Mouse (Mus musculus): ENCODE measurements around the gene Sbds.
"Not testable (repeated sequence)": the region's sequence is repeated elsewhere in the genome, so short reads cannot be mapped to it uniquely, and the experiment has no call there.

Sbds gene

DNA sequence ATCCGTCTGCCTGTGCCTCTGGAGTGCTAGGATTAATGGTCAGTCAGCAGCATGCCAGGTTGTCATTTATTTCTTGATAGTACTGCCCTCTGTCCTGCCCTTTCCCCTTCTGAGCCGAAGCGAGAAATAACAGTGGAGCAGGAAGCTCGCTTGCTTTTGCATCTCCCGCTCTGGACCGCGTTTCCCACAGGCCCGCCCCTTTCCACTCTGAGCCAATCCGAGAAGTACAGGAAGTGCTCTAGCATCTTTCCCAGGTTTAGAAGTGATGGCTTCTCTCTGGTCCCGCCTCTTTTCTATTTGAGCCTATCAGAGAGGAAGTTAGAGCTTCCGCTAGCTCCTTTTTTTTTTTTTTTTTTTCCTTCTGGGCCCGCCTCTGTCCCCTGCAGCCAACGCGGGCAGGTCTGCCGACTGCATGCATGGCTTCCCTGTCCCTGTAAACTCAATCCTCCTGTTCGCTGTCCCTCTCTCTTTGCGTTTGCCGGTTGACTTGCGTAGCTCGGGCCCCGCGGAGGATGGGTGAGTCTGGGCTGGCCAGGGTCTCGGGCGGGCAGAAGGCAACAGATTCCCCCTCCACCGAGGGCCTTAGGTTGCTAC, 1.4 kb upstream of the Sbds start:
- peak; percentile 91 for DNase-seq (ENCODE audit: low spot score in 2 of 2)

- DNase-seq (ENCODE audit: low spot score in 2 of 2): not testable (repeated sequence)
Measured at GRCm38 (mm10) chr5:130255799-130256525, 632 bp upstream of the Sbds start.

GRCm38 (mm10) chr5:130254164-130255016, 940 bp downstream of the Sbds start:
- no peak for DNase-seq (ENCODE audit: low spot score in 2 of 2)

DNA sequence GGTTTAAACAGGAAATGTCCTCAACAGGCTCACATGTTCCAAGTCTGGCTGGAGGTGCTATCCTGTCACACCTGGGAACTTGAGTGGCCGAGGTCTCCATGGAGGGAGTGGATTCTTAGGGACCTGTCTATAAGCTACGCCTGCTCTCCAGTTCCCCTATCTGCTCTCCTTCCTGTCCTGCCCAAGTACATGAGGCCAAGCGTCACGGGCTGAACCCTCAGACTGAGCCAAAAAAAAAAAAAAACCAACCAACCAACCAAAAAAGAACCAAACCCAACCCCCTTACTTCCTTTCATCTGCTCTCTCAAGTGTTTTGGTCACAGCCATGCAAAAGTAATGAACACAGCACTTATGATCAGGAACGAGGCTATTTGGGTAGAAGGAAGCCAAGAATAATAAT, 7.5 kb downstream of the Sbds start:
- no peak for DNase-seq (ENCODE audit: low spot score in 2 of 2)

DNA sequence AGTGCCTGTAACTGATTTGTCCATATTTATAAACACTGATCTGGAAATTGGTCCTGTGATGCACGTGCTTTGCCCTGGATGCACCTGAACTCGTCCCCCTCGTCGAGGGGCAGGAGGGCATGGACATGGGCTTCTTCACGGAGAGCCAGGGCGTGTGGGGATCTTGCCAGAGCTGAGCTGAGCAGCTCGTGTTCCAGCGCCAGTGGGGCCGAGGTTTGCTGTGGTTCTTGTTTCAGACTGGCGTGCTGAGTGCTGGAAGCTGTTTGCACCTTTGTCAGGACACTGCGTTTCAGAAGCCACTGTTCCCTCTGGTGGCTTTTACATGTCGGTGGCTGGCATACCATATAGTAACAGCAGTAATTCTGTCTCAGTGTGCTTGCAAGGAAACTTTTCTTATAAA, 13.9 kb downstream of the Sbds start:
- no peak for DNase-seq (ENCODE audit: low spot score in 2 of 2)

GRCm38 (mm10) chr5:130239856-130240255, 15.5 kb downstream of the Sbds start:
- DNase-seq (ENCODE audit: low spot score in 2 of 2): no peak

- no peak for DNase-seq (ENCODE audit: low spot score in 2 of 2)
Measured at GRCm38 (mm10) chr5:130239236-130239635, 16.1 kb downstream of the Sbds start.

- DNase-seq (ENCODE audit: low spot score in 2 of 2): no peak
Measured at GRCm38 (mm10) chr5:130236302-130236701, 19.0 kb downstream of the Sbds start.

DNA sequence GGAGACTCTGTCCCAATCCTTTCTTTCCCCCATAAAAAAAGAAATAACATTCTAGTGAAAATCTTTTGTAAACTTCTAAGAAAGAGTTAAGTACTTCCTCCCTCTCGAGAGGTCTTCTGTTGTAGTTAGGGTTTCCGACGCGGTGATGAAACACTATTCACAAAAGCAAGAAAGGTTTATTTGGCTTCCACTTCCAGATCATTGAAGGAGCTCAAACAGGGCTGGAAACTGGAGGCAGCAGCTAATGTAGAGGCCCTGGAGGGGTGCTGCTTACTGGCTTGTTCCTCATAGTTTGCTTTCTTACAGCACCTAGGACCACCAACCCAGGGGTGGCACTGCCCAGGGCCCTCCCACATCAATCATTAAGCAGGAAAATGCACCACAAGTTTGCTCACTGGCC, 27.2 kb downstream of the Sbds start:
- DNase-seq (ENCODE audit: low spot score in 2 of 2): no peak

DNA sequence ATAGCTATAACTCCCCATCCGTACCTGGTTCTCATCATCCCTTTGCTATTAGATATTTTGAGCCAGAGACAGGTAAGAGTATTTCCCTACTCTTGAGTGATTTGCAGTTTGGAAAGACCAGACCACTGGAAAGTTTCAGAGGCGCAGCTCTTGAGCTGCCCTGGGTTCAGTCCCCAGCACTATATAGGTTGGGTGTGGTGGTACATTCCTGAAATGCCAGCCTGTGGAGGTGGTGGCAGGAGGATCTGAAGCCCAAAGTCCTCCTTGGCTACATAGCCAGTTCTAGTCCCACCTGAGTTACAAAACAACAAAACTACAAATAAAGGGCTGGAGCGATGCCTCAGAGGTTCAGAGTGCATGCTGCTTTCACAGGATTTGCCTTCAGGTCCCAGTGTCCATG, 28.5 kb downstream of the Sbds start:
- no peak for DNase-seq (ENCODE audit: low spot score in 2 of 2)

GRCm38 (mm10) chr5:130222146-130223004, 33.0 kb downstream of the Sbds start:
- peak; percentile 95 to 99 for DNase-seq (ENCODE audit: low spot score in 2 of 2)

DNA sequence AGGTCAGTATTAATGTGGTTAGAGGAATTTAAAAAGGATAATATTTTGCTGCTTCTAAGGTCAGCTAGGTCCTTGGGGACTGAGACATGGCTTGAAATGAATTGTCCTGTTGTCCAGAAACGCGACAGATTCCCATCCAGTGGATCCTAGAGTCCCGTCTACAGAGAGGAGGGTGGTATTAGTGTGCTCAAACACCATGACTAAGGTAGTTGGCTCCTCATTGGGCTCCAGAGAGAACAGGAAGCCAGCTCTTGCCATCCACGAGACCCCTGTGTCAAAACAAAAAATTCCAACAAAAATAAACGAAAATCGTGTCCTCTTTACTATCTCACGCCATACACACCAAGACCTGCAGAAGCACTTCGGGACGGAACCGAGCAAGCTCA, 33.6 kb downstream of the Sbds start:
- no peak for DNase-seq (ENCODE audit: low spot score in 2 of 2)

GRCm38 (mm10) chr5:130221316-130221715, 34.0 kb downstream of the Sbds start:
- no peak for DNase-seq (ENCODE audit: low spot score in 2 of 2)

GRCm38 (mm10) chr5:130218336-130218735, 37.0 kb downstream of the Sbds start:
- no peak for DNase-seq (ENCODE audit: low spot score in 2 of 2)

GRCm38 (mm10) chr5:130217406-130217805, 37.9 kb downstream of the Sbds start:
- no peak for DNase-seq (ENCODE audit: low spot score in 2 of 2)

DNA sequence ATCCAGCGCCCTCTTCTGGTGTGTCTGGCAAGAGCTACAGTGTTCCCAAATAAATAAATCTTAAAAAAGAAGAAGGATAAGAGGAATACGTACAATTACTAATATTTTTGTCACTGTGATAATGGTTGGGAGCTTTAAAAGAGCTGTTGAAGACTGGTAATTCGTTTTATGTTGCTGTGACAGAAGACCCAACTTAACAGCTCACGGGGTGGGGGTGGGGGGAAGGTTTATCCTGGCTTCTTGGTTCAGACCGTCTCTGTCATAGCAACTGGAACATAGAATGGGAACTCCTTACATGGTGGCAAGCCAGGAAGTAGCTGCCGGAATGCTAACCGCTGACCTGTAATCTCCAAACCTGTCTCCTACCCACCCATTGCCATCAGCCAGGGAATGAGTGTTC, 38.5 kb downstream of the Sbds start, which contains the start of gene Tmem248:
Tmem248 (plus strand) TSS at position 301 of the 400 bp plus-strand sequence.
- no peak for DNase-seq (ENCODE audit: low spot score in 2 of 2)

- DNase-seq (ENCODE audit: low spot score in 2 of 2): no peak
Measured at GRCm38 (mm10) chr5:130212956-130213355, 42.4 kb downstream of the Sbds start.

DNA sequence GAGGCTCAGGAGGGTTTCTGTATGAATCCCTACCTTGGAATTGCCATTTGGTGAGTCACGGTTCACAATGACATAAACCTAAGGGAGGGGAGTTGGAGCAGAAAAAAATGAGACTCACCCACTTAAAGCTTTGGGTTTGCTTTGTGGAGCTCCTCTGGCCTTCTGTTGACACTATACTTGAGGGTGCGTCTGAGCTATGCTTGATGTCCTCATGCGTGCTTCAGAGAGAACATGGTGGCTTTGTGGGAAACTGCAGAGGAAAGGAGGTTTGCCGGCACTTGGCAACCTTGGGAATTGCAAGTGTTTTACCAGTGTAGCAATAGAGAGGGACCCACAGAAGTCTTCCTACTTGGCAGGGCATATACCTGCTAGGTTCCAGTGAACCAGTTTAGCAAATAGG, 48.0 kb downstream of the Sbds start:
- DNase-seq (ENCODE audit: low spot score in 2 of 2): no peak

DNA sequence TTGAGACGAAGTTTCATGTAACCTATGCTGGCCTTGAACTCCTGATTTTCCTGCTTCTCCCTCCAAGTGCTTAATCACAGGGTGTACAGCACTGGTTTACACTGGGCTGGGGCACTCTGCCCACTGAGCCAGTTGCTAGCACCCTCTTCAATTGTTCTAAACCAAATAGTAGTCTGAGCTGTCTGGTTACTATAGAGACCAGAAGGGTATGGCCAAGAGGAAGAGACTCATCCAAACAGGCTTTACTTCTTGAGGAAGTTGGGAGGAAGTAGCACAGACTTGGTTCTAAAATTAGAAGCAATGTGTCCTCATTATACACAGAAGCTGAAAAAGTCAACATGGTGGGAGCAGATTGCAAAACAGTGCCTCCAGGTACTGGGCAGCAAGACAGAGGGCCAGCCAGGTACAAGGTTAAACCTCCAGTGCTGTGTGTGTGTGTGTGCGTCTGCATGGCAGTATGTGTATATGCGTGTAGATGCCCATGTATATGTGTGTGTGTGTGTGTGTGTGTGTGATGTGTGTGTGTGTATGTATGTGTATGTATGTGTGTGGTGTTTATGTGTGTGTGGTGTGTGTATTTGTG, 49.8 kb downstream of the Sbds start:
- DNase-seq (ENCODE audit: low spot score in 2 of 2): no peak

GRCm38 (mm10) chr5:130204560-130204959, 50.8 kb downstream of the Sbds start:
- no peak for DNase-seq (ENCODE audit: low spot score in 2 of 2)

- no peak for DNase-seq (ENCODE audit: low spot score in 2 of 2)
Measured at GRCm38 (mm10) chr5:130203948-130204347, 51.4 kb downstream of the Sbds start.
